Mouse (Mus musculus) monocyte, adult 2 months (primary cell): ENCODE results near the gene Nebl.

Source experiments
- DNase-seq, 2 experiments: peaks; one replicate each; pipeline ENCODE4 v3.0.0; 2022; ENCODE audit warnings: low spot score in 2 of 2, low read depth in 1 of 2

Gene Nebl

DNA sequence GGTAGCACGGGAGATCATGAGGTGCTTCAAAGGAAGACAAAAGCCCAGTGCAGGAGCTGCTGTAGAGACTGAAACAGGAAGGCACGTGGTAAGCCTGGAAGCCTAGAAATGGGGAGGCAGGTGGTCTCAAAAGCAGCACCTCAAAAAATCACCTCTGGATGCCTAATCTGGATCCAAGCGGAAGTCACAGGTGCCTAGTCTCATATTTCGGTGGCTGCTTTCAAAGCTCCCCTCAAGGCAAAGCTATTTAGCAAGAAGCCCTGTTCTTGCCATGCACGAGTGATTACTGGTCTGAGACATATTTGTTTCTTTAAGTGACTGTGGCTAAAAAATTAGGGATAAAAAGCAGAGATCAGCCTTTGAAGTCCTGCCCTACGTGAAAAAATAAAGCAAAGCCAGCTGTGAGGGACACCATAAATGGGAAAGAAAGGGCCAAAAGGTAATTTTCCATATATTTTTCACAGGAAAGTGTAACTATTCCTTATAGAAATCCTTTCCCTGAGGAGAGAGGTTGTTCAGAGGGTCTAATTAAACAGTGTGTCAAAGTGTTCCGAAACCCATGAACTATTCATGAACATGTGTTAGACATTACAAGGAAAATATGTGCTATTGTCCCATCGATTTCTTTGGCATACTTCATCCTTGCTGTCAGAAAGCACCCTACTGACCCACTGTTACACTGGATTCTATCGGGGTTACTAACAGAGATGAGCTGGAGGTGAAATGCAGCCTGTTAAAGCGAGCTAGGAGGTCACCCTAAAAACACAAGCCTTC, 206.9 kb downstream of the Nebl start:
- no peak for DNase-seq

DNA sequence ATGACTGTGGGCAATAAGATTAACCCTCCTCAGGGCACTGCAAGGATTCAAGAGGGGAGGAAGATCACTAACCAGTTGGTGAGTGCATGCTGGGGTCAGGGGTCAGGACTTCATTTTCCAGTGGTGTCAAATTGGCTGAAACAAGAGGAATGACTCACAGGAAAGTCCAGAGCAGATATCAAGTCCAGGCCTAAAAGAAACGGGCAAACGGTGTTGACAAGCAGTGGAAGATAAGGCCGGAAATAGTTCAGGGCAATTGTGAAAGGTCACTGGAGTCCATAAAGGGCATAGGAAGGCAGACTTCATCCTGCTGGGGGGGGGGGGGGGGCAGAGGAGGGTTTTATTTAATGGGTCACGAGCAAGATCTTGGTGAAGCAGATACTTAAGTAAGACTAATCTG, 207.5 kb downstream of the Nebl start:
- no peak for DNase-seq

DNA sequence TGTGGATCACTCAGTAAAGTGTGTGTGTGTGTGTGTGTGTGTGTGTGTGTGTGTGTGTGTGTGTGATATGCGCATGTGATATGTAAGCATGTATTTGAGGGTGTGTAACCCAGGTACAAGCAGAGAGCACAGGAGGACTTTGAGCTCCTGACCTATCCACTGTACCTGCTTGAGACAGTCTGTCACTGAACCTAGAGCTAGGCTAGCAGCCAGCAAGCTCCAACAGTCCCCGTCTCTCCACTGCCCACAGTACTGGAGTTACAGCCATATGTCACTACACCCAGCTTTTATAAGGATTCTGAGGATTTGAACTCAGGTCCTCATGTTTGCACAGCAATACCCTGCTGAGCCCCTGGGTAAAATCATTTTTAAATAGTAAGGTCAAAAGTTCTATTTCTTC, 215.6 kb downstream of the Nebl start:
- no peak for DNase-seq

DNA sequence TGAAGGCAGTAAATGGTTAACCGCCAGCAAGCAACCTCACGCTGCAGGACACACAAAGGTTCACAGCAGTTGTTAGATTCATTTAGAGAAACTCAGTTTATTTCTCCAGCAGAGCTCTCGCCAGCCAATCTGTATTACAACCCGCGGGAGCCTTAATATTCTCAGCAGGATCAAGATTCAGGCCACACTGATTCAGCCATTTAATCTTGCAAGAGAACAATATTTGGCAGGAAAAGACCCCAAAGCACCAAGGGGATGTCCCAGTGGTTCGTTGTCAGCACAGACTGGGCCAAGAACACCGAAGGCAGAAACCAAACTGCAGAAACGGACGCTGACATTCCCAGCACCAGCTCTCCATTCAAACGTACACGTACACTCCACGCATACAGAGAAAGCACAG, 216.5 kb downstream of the Nebl start:
- no peak for DNase-seq

DNA sequence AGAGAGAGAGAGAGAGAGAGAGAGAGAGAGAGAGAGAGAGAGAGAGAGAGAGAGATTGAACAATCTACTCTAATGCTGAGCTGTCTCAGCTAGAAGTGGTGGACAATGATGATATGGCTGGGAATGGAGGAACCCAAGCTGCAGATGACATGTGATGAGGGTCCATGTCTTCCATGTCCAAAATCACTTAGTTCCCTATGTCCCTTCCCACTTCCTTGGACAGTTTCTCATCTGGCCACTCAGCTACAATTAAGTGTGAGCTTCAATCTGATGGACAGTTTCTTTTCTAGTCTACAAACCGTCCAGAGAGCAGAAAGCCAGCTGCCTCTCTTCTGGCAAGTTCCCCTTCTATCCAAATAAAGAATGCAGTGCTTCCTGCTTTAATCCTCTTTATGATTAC, 221.3 kb downstream of the Nebl start:
- no peak for DNase-seq

DNA sequence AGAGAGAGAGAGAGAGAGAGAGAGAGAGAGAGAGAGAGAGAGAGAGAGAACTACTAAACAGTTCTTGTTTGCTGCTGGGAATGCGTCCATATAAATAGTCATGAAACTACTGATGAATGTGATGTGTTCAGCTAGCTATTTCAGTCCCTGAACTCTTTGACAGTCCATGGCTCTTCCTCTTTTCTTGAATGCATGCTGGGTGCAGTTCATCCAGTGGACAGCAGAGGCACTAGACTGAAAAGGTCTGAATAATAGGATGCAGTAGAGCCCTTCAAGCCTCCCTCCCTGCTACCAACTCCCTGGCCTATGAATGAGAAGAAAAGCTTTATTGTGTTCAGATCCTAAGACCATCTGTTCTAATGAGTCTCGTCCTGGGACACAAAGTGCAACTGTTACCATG, 223.9 kb downstream of the Nebl start:
- DNase-seq, result no peak

DNA sequence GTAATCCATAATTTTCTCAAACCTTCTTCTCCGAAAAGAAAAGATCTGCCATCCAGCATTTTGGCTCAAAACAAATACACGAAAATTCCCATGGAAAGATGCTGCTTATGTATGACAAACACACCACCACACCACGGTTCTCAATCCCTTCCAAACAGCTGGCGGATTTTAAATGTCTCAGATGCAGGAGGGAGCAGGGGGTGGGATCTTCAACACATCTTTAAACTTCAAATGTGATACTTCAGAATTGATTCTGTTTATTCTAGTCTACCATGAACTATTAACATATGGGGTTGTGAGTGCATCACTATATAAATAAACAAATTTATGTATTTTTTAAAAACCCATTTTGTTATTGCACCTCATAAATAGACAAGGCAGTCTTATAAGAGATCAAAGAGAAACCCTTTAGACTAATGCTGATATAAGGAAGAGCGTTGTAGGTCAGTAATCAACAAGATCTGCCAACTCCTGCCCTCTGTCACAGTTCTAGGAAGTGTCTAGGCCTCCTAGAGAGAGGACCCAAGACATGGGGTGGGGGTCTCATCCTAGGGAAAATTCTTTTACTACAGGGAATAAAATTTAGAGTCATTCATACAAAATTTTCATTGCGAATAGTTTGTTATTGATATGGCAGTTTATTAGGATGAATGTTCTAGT, 227.0 kb downstream of the Nebl start:
- DNase-seq, result no peak

DNA sequence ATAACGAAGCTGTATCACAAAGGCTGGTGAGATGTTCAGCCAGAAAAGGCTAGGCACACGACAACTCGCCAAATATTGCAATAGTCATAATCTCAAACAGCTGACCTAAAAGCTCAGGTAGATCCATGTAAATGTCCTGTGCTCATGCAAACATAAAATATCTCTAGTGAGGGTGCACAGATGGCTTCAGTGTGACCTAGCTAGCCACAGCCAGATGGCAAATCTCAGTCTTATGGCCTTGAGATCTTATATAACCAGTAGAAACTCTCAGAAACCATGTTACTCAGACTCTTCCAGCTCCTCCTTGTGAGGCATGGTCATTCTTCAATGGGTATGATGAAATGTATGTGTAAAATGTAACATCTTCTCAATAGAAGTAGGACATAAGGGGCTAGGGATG, 230.2 kb downstream of the Nebl start:
- DNase-seq, result no peak

DNA sequence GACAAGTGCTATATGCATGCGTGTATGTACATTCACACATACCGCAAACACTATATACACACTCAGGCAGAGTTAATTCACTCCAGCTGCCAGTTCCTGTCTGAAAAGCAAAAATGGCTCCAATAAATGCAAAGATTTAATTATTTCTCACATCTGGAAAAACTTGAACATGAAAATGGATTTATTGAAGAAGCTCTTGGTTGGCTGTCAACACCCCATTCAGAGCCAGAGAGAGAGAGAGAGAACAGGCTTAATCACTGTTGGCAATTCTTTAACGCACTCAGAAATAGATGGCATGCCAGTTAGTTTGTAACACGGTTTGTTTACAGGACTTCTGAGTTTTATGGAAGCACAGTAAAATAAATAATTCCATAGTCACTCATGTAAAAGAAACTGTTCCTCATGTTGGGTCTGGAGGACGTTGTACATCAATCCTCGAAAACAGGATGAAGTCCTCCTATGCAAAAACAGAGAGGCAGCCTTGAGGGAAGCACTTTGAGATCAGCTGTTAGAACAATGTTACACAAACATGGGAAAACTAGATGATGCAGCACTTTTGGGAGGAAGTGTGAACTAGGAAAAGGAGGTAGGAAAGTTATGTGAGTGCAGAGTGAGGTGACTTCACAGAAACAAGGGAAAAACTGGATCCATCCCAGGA, 265.6 kb downstream of the Nebl start:
- DNase-seq, result no peak

DNA sequence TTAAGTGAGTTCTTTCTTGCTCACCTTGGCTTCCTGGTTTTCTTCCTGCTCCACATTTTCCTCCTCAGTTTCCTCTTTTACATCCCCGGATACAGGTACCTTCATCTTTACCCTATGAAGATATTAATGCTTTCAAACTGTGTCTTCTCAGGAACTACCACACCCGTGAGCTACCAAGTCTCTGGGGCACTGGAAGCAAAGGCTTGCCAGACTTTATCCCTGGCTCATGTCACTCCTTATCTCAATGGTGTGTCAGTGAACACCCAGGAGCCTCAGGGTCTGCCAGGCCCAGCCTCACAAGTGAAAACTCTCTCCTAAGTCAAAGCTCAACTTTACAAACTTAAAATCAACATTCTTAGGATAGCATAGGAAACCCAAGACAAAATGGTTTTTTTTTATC, 270.8 kb downstream of the Nebl start:
- no peak for DNase-seq

DNA sequence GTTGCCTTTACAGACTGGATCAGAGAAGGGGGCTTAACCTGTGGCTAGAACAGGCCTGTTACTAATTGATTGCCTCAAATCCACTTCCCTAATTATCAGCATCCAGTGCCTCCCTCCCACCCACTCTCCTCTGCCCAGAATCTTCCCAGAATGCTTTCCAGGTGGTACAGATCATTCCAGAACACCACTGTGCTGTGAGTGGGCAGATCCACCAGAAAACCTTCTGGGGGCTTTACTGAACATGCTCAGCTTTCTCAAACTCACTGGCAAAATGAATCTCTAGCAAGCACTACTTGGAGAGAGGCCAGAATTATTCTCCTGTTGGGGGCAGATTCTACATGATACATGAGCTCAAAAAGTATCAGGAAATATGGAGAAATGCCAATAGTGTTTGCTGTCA, 277.6 kb downstream of the Nebl start:
- DNase-seq, result no peak

DNA sequence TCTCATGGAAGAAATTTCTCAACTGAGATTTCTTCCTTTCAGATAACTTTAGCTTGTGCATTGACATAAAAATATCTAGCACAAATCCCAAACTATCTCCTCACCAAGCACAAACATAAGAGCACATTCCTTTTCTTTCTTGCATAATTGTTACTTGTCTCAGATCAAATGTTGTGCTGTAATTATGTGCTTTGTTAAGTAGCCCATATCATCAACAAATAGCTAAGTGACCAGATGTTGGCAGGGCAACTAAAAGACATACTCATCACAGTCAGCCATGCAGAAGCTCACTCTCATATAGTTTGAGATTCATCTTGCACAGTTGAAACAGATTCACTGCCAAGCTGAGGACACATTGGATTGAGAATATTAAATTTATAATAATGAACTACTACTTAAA, 282.9 kb downstream of the Nebl start:
- DNase-seq, result no peak

DNA sequence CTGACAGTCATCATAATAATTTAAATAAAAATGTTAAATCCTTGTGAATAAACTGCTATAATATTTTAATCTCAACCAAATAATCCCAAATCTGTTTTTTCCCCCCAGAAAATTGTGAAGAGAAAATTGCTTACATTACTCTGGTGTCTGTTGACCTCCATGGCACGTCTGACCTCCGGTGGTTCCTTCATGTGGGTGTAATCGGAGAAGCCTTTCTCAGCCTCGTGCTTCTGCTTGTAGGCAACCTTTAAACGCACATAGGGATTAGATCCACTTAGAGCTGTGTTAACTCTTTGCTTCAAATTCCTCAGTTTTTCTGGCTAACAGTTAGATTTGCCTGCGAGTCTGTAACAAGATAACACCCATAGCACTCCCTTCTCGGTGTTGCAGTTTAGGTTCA, 287.7 kb downstream of the Nebl start:
- DNase-seq, result no peak

DNA sequence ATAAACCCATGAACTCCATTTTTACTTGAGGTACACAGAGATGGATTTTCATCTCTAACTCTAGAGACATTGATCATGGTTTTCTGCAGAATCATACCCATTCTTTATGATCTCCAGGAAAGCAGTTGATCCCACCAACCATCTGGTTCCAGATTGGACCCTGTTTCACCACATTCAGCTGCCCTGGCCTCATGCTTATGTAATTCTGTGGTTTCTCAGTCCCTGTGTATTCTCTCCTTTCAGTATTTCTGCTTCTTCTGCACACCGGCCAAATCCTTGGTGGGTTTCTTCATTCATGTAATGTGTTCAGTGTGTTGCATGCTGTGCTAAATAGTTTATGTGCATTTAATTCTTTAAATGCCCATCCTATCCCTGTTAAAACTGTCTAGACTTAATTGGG, 292.9 kb downstream of the Nebl start:
- DNase-seq, result no peak

DNA sequence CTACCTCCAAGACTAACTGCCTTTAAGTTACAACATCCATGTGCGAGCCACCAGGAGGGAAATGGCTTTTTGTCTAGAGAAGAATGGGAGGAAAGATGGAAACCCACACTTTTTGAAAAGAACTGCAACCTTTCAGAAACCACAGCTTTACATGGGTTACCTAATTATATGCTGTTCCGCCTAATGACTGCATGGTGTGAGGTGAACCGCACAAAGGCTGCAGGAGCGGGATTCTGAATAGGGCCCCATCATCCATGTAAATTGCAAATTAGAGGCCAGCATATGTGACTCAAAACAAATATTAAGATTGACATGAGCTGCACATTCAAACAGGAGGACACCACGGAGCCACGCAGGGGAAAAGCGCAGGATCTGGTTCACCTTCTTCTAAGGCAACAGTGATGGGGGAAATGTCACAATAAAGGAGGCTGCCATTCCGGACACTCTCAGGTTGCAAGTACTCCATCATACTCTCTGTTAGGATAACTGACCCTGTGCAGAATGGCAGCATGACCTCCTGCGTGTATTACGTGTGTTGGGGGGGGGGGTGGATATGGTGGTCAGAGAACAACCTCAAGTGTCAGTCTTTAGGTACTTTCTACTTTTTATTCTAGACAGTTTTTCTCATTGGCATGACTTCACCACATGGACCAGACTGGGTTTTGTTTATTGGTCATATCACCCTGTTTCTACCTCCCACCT, 294.4 kb downstream of the Nebl start:
- no peak for DNase-seq

DNA sequence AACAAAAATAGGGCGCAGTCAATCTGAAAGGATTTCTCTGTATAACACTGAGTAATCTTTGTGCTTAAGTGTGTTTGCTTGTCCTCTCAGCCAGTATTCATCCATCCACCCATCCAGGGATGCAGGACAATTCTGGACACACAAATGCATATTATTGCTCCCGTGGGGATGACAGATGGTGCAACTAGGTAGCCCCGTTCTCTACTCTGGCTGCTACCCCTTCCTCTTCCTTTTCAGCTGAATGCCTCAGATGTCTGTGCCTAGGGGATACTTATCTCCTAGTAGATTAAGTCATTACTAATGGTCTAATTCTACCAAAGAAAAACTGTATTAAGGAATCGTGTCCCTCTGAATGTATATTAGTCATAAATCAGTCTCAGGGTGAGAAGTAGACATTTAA, 296.0 kb downstream of the Nebl start:
- DNase-seq, result no peak

DNA sequence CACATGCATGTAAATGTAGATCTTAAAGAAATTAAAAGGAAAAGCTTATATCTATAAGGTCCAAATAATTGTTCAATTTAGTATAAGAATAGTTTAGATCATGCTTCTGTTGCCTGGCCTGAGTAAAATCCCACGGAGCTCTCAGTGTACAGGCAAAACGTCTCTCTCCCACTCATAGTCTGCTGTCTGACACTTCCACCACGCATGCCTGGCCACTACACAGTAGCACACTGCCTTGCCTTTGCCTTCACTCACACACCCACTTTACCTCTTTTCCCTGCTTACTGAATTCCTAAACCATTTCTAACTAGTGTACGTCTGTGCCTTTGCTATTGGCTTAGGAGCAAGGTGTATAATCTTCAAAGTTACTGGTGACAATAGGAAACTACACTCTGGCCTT, 302.2 kb downstream of the Nebl start:
- DNase-seq, result no peak

DNA sequence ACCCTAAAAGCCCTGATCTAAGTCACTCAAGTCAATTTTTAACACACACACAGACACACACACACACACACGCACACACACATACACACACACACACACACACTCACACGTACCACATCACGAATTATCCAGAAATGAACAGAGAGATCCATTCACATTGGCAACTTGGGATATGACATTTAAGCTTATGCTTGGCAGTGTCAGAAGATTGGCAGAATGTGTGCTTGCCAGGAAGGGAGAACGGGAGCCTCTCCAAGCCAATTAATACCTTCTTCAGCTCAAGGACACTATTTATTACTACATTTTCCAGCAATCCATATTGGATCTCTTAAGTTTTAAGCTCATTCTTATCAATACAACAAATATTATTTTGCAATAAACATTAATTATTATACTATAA, 303.1 kb downstream of the Nebl start:
- no peak for DNase-seq

DNA sequence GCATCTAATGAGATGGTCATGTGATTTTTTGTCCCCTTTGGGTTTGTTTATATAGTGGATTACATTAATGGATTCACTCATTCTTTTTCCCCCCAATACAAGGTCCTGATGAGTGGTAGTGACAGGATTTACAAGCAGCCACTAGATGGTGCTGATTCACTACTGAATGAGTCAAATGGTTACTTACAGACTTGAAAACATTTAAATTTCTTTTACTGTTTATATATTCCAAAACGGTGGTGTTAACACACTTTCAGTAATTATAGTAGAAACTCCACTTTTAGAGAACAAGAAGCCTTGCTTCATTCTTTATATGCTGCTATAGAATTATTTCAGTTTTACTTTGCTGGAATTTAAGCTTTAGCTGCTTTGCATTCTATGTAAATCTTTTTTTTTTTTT, 308.3 kb downstream of the Nebl start:
- DNase-seq, result no peak

DNA sequence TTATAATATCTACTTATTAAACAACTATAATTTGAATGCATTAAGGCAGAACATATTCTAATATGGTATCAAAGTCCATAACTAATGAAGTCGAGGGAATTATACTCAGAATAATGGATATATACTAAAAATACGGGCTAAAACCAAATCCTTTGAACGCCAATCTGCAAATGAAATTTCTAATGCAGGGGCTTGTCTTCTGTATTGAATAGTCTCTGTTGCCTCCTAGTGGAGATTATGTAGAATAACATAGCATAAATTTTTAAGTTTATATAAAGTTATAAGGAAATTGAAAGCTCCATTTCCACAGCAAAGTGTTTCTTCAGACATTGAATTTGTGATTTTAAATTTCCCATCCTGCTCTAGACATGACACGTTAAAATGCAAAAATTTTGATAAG, 315.9 kb downstream of the Nebl start:
- no peak for DNase-seq

DNA sequence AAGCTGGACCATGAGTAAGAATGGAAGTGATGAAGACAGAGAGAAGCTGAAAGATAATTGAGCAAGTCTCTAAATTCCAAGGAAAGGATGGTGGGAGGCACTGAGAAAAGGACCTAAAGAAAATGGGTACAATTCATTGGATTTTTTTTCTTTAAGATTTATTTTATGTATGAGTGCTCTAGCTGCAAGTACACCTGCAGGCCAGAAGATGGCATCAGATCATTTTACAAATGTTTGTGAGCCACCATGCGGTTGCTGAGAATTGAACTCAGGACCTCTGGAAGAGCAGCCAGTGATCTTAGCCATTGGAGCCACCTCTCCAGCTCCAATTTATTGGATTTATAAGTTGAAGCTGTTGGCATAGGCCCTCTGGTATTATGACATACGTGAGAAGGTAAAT, 316.9 kb downstream of the Nebl start:
- DNase-seq, result no peak
